Mouse (Mus musculus) c-Kit-negative CD71-positive TER-119-positive erythroid progenitor cells, embryonic 14.5 days (primary cell): ENCODE measurements around the gene Rpl41.

Experiments used
- DNase-seq: peaks from one replicate; pipeline ENCODE4 v3.0.0-alpha.2; 2013; ENCODE audit warnings: low read depth, low spot score

The Rpl41 gene

GRCm38 (mm10) chr10:128548947-128549681 is at the start of gene Rpl41:
Gene Rpl41, minus strand, starts transcription at chr10:128549305.
- peak; percentile 86 for DNase-seq

GRCm38 (mm10) chr10:128598476-128598875 is 49.4 kb upstream of the Rpl41 start:
- DNase-seq: no peak

DNA sequence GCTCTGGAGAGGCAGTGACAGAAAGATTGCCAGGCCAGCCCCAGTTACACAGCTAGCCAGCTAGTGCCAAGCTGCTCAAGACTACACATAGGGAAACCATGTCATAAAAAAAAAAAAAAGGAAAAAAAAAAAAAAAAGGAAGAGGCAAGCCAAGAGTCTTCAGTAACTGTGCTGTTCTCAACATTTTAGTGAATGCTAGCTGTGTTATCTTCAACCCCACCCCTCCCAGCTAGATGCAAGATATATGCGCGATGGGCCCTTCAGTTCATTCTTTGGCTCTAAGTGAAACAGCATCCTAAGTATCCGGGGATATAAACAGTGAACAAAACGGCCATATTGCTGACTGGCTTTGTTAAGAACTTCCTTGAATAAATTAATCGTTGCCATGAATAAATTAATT is 43.7 kb upstream of the Rpl41 start:
- no peak for DNase-seq

DNA sequence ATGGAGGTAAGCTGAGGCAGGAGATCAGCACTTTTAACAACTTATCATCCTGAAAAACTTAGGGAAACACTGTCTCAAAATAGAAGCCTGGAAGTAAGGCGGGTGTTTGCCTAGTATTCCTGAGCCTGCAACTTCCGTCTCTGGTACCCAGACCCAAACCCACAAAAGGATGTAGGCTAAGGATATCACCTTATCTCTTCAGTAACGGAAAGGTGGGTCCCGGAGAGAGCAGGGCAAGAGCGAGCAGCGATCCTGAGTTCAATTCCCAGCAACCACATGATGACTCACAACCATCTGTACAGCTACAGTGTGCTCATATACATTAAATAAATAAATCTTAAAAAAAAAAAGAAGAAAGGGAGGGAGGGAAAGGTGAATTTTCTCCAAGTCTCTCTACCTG is 42.3 kb upstream of the Rpl41 start:
- no peak for DNase-seq

DNA sequence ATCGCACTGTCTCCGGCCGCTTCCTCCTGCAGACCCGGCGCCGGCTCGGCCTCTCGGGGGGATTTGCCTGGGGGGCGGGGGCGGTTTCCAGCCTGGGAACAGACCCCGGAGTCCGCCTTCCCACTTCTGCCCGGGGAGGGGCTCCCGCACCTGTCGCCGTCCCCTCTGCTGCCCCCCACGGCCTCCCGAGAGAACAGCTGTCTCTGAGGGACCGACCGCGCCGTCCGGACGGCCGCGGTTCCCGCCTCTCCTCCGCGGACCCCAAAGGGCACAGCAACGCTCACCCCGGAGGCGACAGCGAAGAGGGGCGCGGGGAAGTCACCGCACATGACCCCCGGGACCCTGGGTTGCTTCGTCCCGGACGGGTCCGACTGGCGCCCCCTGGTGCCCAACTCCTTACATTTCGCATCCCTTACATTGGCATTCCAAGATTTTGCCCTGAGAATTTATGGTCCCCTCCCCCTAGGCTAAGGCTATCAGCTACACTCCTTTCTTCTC is 41.1 kb upstream of the Rpl41 start:
- DNase-seq: no peak

- no peak for DNase-seq
Observed at GRCm38 (mm10) chr10:128589464-128590192, 40.5 kb upstream of the Rpl41 start, which contains the start of gene Erbb3. Gene Erbb3, minus strand, starts transcription at chr10:128589652.

DNA sequence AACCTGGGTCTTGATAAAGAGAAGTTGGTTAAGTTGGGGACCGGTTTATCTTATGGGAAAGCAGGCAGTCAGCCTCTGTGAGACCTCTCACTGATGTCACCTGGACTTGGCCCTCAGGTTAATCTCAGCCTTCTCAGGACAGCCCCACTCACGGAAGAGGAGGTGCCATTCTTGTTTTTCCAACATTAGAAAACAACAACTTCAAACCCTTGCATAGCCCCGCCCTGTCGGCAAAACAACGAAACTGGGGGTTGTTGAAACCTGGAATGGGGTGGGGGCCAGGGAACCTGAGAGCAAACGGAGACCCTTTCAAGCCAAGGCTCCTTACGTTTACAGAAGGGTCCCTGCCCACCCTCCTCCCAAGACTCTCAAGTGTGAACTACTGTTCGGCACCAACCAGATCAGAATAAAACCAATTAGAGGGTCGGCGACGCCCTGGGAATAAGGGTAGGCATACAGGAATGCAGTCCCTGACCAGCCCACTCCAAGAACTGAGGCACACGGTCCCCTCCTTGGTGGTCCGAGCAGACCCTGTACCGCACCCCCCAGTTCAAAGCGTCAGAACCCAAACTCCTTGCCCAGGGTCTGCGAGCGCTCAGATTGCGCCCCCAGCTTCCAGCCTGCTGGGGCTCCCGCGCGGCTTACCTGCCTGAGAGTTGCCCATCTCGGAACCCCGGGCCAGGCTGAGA is 39.8 kb upstream of the Rpl41 start:
- no peak for DNase-seq

DNA sequence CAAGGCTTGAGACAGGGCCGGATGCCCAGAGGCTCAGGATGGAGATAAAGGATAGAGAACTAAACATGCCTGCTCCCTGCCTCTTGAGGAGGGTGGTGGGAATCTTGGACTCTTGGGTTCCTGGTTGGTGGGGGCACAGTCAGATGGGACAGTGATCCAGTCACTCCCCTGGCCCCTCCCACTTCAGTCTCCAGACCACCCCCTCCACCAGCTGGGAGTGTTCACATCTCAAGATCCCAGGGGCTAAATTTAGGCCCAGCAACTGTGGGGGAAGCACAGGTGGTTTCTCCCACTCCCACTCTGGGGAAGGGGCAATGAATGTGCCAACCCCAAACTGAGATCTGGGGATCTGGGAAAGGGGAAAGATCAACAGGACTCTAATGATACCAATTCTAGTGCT is 39.0 kb upstream of the Rpl41 start:
- DNase-seq: no peak

DNA sequence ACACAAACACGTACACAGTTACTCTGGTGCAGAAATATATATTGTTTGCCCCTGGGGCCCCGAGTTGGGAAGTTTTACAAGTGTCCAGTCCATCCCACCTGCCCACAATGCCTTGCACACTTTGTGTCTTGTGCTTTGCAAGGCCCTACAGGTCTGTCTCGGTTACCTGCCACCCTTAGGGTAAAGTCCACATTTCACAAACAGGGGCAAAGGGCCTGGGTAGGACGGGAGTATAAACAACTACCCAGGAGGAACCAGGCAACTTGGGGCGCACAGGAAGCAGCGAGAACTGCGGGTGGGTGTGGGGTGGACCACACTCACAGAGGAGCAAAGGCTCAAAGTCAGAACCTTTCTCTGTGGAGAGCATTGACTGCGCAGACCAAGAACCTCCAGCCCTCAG is 38.6 kb upstream of the Rpl41 start:
- DNase-seq: no peak

GRCm38 (mm10) chr10:128587120-128587519 is 38.0 kb upstream of the Rpl41 start:
- DNase-seq: no peak

- no peak for DNase-seq
Observed at GRCm38 (mm10) chr10:128586546-128586945, 37.4 kb upstream of the Rpl41 start.

- DNase-seq: no peak
Observed at GRCm38 (mm10) chr10:128584386-128584785, 35.3 kb upstream of the Rpl41 start.

- DNase-seq: no peak
Observed at GRCm38 (mm10) chr10:128583644-128584043, 34.5 kb upstream of the Rpl41 start.

- no peak for DNase-seq
Observed at GRCm38 (mm10) chr10:128579731-128580130, 30.6 kb upstream of the Rpl41 start.

- no peak for DNase-seq
Observed at GRCm38 (mm10) chr10:128579298-128579697, 30.2 kb upstream of the Rpl41 start.

DNA sequence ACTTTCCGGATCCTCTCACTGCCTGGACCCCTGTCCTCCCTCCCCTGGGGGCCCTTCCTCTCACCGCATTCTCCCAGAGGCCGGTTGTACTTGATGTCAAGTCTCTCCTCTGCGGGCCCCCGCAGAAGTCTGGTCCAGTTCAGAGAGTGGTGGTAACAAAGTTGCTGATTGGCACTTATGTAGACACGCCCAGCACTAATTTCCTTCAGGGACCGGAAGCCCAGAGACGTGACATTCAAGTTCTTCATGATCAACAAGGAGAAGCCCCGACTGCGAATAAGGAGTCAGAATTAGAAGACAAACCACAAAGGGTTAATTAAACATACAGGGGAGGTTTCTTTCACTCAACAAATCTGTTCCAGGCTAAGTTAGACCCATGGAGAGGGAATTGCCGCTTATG is 29.2 kb upstream of the Rpl41 start:
- DNase-seq: no peak

GRCm38 (mm10) chr10:128575063-128575462 is 26.0 kb upstream of the Rpl41 start:
- peak; percentile 26 for DNase-seq

- peak; percentile 94 for DNase-seq
Observed at GRCm38 (mm10) chr10:128565788-128566531, 16.9 kb upstream of the Rpl41 start, which contains the start of gene Pa2g4. Gene Pa2g4, minus strand, starts transcription at chr10:128565987.

GRCm38 (mm10) chr10:128565206-128565787 is 16.2 kb upstream of the Rpl41 start:
- peak; percentile 16 for DNase-seq

DNA sequence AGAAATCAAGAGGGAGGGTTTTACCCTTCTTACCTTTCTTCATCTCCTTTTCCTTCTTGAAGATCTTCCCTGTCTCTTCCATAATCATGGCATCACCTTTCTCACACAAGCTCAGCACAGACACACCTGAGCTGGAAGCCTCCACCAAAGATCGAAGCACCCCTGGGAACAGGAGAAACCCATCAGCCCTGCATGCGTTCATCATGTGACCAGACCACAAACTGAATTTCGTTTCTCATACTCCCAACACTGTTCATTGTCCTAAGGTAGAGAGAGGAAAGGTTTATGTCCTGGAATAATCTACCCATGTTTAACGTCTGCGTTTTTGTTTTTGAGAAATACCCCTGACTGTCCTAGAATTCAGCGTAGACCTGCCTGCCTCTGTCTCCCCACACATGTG is 14.4 kb upstream of the Rpl41 start:
- DNase-seq: no peak

DNA sequence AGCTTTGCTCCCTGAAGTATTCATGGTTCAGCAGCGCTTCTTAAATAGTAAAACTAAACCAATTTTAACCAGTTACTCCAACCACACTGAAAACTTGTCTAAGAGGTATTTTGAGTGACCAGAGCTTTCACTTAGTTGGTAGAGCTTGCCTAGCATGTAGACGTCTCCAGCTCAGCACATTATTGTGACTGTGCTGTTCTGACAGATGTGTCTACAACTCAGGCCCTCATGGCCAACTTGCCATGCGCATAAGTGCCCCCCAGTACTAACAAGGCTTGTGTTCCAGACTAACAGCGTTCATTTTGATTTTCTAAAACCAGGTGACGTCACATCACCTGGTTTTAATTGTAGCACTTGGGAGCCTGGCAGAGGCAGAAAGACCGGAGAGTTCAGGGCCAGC is 7.9 kb upstream of the Rpl41 start:
- DNase-seq: no peak
